Comparison of ENCODE assay signal across 8 mouse cellular contexts in the genomic region with DNA sequence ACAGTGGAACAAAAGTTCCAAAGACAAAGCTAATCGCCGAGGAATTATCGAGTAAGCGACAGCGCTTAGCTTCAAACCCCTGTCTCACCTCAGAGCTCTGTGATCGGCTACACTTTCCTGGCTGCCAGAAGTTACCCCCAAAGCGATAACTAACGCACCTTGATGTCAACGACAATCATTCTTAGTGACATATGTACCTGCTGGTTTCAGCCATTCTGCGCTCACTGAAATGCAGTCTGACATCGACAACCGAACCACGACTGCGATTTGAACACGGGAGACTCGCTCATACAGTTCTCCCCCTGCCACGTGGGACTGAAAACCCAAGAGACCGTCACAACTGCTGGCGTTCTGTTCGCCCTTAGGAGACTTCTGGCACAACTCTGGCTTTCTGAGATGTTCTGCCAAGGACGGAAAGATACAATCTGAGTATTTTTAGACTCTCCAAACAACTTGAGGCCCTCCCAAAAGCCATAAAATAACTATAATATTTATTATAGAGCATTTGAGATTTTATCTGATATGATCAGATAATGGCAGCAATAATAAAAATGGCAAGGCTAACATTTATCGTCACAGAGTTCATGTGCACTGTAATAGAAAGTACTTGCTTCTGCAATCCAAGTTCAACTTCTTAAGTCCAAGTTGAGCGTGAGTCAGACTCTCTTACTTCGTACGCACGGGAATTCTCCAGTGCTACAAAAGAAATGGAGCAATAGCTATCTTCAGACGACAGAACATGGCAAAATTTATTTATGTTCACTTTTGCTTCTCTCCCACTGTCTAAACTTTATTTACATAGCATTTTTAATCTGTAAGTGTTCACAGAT. TPM values are rescaled to one million over a fixed set of nuclear protein-coding genes. Genes with fewer than 3 reads are reported as not detected.
DNase-seq lines count a peak whose midpoint lies in the region; ATAC-seq lines count a peak whose summit lies in the region.

No protein-coding gene starts in this region.

- H3K27ac ChIP-seq in forebrain, embryonic 15.5 days (replicated peaks): no peak overlapping the region
- H3K27ac ChIP-seq in limb, embryonic 10.5 days: no peak overlapping the region
- no peak overlapping the region for H3K27ac ChIP-seq in midbrain, embryonic 14.5 days (replicated peaks; ENCODE audit: low read depth, low read length)

- H3K36me3 ChIP-seq in forebrain, embryonic 15.5 days: no peaks in the 10 kb centered on the region
- H3K36me3 ChIP-seq in limb, embryonic 10.5 days: no peaks in the 10 kb centered on the region
- no peaks in the 10 kb centered on the region for H3K36me3 ChIP-seq in midbrain, embryonic 14.5 days (ENCODE audit: control insufficient read depth, insufficient read depth, low read length)

- H3K4me3 ChIP-seq in forebrain, embryonic 15.5 days: peak overlapping the region; percentile 24
- peak overlapping the region; percentile 43 for H3K4me3 ChIP-seq in limb, embryonic 10.5 days
- no peak overlapping the region for H3K4me3 ChIP-seq in midbrain, embryonic 14.5 days (replicated peaks; ENCODE audit: low read depth, low read length)

- ATAC-seq in forebrain, embryonic 15.5 days (replicated peaks): no peak
- no peak for ATAC-seq in midbrain, embryonic 14.5 days (ENCODE audit: low FRiP score, low TSS enrichment)

- WGBS in forebrain, embryonic 15.5 days: 25% methylated on average over 27 of the region's 27 CpGs
- 24% methylated on average over 27 of the region's 27 CpGs for WGBS in limb, embryonic 10.5 days
- WGBS in midbrain, embryonic 14.5 days: 28% methylated on average over 27 of the region's 27 CpGs

- DNase-seq in 416B (ENCODE audit: low read depth) (peak; percentile 23), ES-CJ7 (ENCODE audit: low read depth, low spot score) (peak; percentile 68)
- peak; percentile 43 for DNase-seq in limb, embryonic 10.5 days (ENCODE audit: low spot score)
- no peak for DNase-seq in midbrain, embryonic 14.5 days
- DNase-seq in spleen, postnatal 10 days (ENCODE audit: low spot score in 2 of 2): no peak
- no peak for DNase-seq in thymus, adult 18-20 months
- no peak for DNase-seq in thymus, postnatal 25 days

- no peaks in the 10 kb centered on the region for H3K9me3 ChIP-seq in forebrain, embryonic 15.5 days
- H3K9me3 ChIP-seq in limb, embryonic 10.5 days (replicated peaks): no peaks in the 10 kb centered on the region
- H3K9me3 ChIP-seq in midbrain, embryonic 14.5 days (ENCODE audit: control insufficient read depth, low read length): no peaks in the 10 kb centered on the region

- peaks cover 9% of the 10 kb centered on the region; the same call in 1 of the 2 replicates for H3K27me3 ChIP-seq in forebrain, embryonic 15.5 days
- H3K27me3 ChIP-seq in limb, embryonic 10.5 days (ENCODE audit: low read depth, poor library complexity, severe bottlenecking): peaks cover 23% of the 10 kb centered on the region
- peaks cover 3% of the 10 kb centered on the region; the same call in 1 of the 2 replicates for H3K27me3 ChIP-seq in midbrain, embryonic 14.5 days (ENCODE audit: control insufficient read depth, insufficient read depth, low read length)

- peak overlapping the region; percentile 35 for H3K4me2 ChIP-seq in forebrain, embryonic 15.5 days (replicated peaks)
- peak overlapping the region; percentile 26; the same call in 1 of the 2 replicates for H3K4me2 ChIP-seq in midbrain, embryonic 14.5 days (ENCODE audit: low read length)

- no peak overlapping the region for H3K9ac ChIP-seq in forebrain, embryonic 15.5 days (replicated peaks)
- H3K9ac ChIP-seq in midbrain, embryonic 14.5 days (replicated peaks; ENCODE audit: low read length): no peak overlapping the region

- no peaks in the 10 kb centered on the region for H3K4me1 ChIP-seq in forebrain, embryonic 15.5 days
- H3K4me1 ChIP-seq in limb, embryonic 10.5 days: peaks cover 5% of the 10 kb centered on the region; the same call in 1 of the 2 replicates
- no peaks in the 10 kb centered on the region for H3K4me1 ChIP-seq in midbrain, embryonic 14.5 days (ENCODE audit: control insufficient read depth, insufficient read depth, low read length)

RNA-seq across cellular contexts. Expression of a gene that starts 8.4 kb away (rescaled TPM):
- 26.4 and 28.2 TPM in 2 replicates for polyA plus RNA-seq in forebrain, embryonic 15.5 days (2015; fragmentation: Nextera tagmentation; extraction: Ambion mirVana)
- 27.7 and 28.9 TPM in 2 replicates for polyA plus RNA-seq in limb, embryonic 10.5 days (2016; fragmentation: Nextera tagmentation; extraction: Ambion mirVana)
- polyA plus RNA-seq in midbrain, embryonic 14.5 days (2014; fragmentation: Nextera tagmentation; extraction: Ambion mirVana): 25.5 and 28.1 TPM in 2 replicates

RNA-seq across cellular contexts. Expression of a gene that starts 33.7 kb away (rescaled TPM):
- 195 and 209 TPM in 2 replicates for polyA plus RNA-seq in forebrain, embryonic 15.5 days (2015; fragmentation: Nextera tagmentation; extraction: Ambion mirVana)
- 301 and 341 TPM in 2 replicates for polyA plus RNA-seq in limb, embryonic 10.5 days (2016; fragmentation: Nextera tagmentation; extraction: Ambion mirVana)
- 205 and 220 TPM in 2 replicates for polyA plus RNA-seq in midbrain, embryonic 14.5 days (2014; fragmentation: Nextera tagmentation; extraction: Ambion mirVana)

Comparison
In these comparisons a context has a peak if more than half of its experiments do, and no peak if none do; other contexts are left out.
1. DNase-seq: peak in 416B (single experiment), ES-CJ7 (single experiment) and limb, embryonic 10.5 days (single experiment); none in midbrain, embryonic 14.5 days (single experiment), spleen, postnatal 10 days (0 of 2), thymus, adult 18-20 months (0 of 2) and thymus, postnatal 25 days (single experiment).